Mouse (Mus musculus): Measurements from ENCODE around the gene Reps2. TPM values are rescaled to one million over a fixed set of nuclear protein-coding genes. Genes with fewer than 3 reads are reported as not detected.

Reps2 gene
- polyA plus RNA-seq, 2 experiments, result 2.5 to 3.2 TPM

GRCm38 (mm10) chrX:162666166-162666565 is 22.7 kb upstream of the Reps2 start:
- Histone ChIP-seq H3K4me1 (ENCODE audit: control insufficient read depth, insufficient read depth, low read length) (no peaks in the 10 kb centered on the region), H3K9me3 (ENCODE audit: control insufficient read depth, low read length) (no peaks in the 10 kb centered on the region), H3K27me3 (ENCODE audit: control insufficient read depth, insufficient read depth, low read length) (no peaks in the 10 kb centered on the region), H3K27ac (replicated peaks; ENCODE audit: low read depth, low read length) (no peak overlapping the region), H3K4me2 (replicated peaks; ENCODE audit: low read depth, low read length, severe bottlenecking) (no peak overlapping the region), H3K36me3 (ENCODE audit: control insufficient read depth, insufficient read depth, low read length) (no peaks in the 10 kb centered on the region), H3K4me3 (replicated peaks; ENCODE audit: low read length) (no peak overlapping the region), H3K9ac (ENCODE audit: low read depth, low read length, severe bottlenecking) (no peak overlapping the region)
- WGBS, result 80% methylated on average over 2 of the region's 2 CpGs
- no peak for DNase-seq (ENCODE audit: low spot score)
- no peak for ATAC-seq (ENCODE audit: low FRiP score, low read depth)
- TF ChIP-seq POLR2A (IDR thresholded peaks at IDR 0.05; ENCODE audit: borderline replicate concordance, extremely low read depth, insufficient read depth, insufficient read length), result no peak

GRCm38 (mm10) chrX:162660182-162660581 is 16.7 kb upstream of the Reps2 start:
- Histone ChIP-seq H3K4me2 (replicated peaks; ENCODE audit: low read depth, low read length, severe bottlenecking) (no peak overlapping the region), H3K36me3 (ENCODE audit: control insufficient read depth, insufficient read depth, low read length) (no peaks in the 10 kb centered on the region), H3K9ac (ENCODE audit: low read depth, low read length, severe bottlenecking) (no peak overlapping the region), H3K4me3 (replicated peaks; ENCODE audit: low read length) (no peak overlapping the region), H3K4me1 (ENCODE audit: control insufficient read depth, insufficient read depth, low read length) (no peaks in the 10 kb centered on the region), H3K27ac (replicated peaks; ENCODE audit: low read depth, low read length) (no peak overlapping the region), H3K9me3 (ENCODE audit: control insufficient read depth, low read length) (no peaks in the 10 kb centered on the region), H3K27me3 (ENCODE audit: control insufficient read depth, insufficient read depth, low read length) (no peaks in the 10 kb centered on the region)
- 67% methylated on average over 1 of the region's 1 CpGs for WGBS
- DNase-seq (ENCODE audit: low spot score), result no peak
- ATAC-seq (ENCODE audit: low FRiP score, low read depth), result no peak
- TF ChIP-seq POLR2A (IDR thresholded peaks at IDR 0.05; ENCODE audit: borderline replicate concordance, extremely low read depth, insufficient read depth, insufficient read length), result no peak

DNA sequence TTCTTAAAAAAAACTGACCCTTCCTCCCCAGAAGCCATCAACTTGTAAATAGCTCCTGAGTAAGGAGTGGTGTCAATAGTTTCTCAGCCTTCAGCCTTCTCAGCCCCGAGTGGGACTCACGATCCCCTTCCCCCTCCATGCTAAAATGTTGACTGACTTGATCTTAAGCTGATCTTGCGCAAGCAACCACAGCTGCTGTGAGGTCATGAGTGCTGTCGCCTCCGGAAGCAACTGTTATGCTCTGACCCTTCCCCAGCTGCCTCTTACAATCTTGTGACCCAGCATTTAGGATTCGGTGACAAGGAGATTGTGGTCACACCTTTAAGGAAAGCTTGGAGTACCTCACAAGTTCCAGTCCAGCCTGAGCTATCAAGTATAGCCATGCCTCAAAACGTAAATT is 10.1 kb upstream of the Reps2 start:
- H3K4me3 ChIP-seq (replicated peaks; ENCODE audit: low read length), result no peak overlapping the region
- no peaks in the 10 kb centered on the region for H3K27me3 ChIP-seq (ENCODE audit: control insufficient read depth, insufficient read depth, low read length)
- ATAC-seq (ENCODE audit: low FRiP score, low read depth), result no peak
- H3K27ac ChIP-seq (replicated peaks; ENCODE audit: low read depth, low read length), result no peak overlapping the region
- DNase-seq (ENCODE audit: low spot score), result no peak
- no peaks in the 10 kb centered on the region for H3K9me3 ChIP-seq (ENCODE audit: control insufficient read depth, low read length)
- no peak for TF ChIP-seq POLR2A (IDR thresholded peaks at IDR 0.05; ENCODE audit: borderline replicate concordance, extremely low read depth, insufficient read depth, insufficient read length)
- WGBS, result 87% methylated on average over 7 of the region's 7 CpGs
- no peak overlapping the region for H3K4me2 ChIP-seq (replicated peaks; ENCODE audit: low read depth, low read length, severe bottlenecking)
- no peaks in the 10 kb centered on the region for H3K36me3 ChIP-seq (ENCODE audit: control insufficient read depth, insufficient read depth, low read length)
- H3K9ac ChIP-seq (ENCODE audit: low read depth, low read length, severe bottlenecking), result no peak overlapping the region
- H3K4me1 ChIP-seq (ENCODE audit: control insufficient read depth, insufficient read depth, low read length), result no peaks in the 10 kb centered on the region

DNA sequence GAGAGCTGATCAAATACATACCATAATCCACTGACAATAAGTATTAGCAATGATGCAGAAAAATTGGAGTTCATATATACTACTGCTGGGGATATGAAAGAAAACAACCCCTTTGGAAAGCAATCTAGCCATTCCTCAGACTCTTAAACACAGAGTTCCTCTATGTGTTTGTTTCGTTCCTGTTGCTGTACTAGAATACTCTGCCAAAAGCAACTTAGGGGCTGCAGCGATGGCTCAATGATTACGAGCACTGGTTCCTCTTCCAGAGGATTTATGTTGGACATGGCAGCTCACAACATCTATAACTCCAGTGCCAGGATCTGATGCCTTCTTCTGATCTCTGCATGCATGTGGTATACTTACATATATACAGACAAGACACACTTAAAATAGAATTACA is 9.0 kb upstream of the Reps2 start:
- TF ChIP-seq POLR2A (IDR thresholded peaks at IDR 0.05; ENCODE audit: borderline replicate concordance, extremely low read depth, insufficient read depth, insufficient read length), result no peak
- WGBS, result 82% methylated on average over 3 of the region's 3 CpGs
- DNase-seq (ENCODE audit: low spot score), result no peak
- Histone ChIP-seq H3K4me3 (replicated peaks; ENCODE audit: low read length) (no peak overlapping the region), H3K4me1 (ENCODE audit: control insufficient read depth, insufficient read depth, low read length) (no peaks in the 10 kb centered on the region), H3K27me3 (ENCODE audit: control insufficient read depth, insufficient read depth, low read length) (no peaks in the 10 kb centered on the region), H3K9me3 (ENCODE audit: control insufficient read depth, low read length) (no peaks in the 10 kb centered on the region), H3K36me3 (ENCODE audit: control insufficient read depth, insufficient read depth, low read length) (no peaks in the 10 kb centered on the region), H3K27ac (replicated peaks; ENCODE audit: low read depth, low read length) (no peak overlapping the region), H3K9ac (ENCODE audit: low read depth, low read length, severe bottlenecking) (no peak overlapping the region), H3K4me2 (replicated peaks; ENCODE audit: low read depth, low read length, severe bottlenecking) (no peak overlapping the region)
- ATAC-seq (ENCODE audit: low FRiP score, low read depth), result no peak

DNA sequence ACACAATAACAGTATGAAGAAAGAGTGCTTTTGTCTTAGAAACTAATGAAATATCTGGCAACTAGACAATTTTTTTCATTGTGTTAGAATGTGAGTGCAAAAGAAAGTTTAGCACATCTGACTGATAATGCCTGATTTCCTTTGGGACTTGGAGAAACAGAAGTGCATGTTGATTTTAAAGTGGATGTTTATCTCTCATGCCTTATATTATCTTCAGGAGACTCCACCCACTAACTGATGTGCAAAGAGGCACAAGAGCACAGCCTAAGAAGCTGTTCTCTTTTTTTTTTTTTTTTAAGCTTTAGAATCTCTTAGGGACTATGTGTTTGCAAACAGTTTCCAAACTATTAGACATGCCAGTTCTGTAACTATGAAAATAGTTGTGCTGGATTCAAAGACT is 7.7 kb upstream of the Reps2 start:
- Histone ChIP-seq H3K27me3 (ENCODE audit: control insufficient read depth, insufficient read depth, low read length) (no peaks in the 10 kb centered on the region), H3K4me1 (ENCODE audit: control insufficient read depth, insufficient read depth, low read length) (no peaks in the 10 kb centered on the region), H3K27ac (replicated peaks; ENCODE audit: low read depth, low read length) (no peak overlapping the region), H3K4me3 (replicated peaks; ENCODE audit: low read length) (no peak overlapping the region), H3K36me3 (ENCODE audit: control insufficient read depth, insufficient read depth, low read length) (no peaks in the 10 kb centered on the region), H3K9ac (ENCODE audit: low read depth, low read length, severe bottlenecking) (no peak overlapping the region), H3K9me3 (ENCODE audit: control insufficient read depth, low read length) (no peaks in the 10 kb centered on the region), H3K4me2 (replicated peaks; ENCODE audit: low read depth, low read length, severe bottlenecking) (no peak overlapping the region)
- ATAC-seq (ENCODE audit: low FRiP score, low read depth), result no peak
- TF ChIP-seq POLR2A (IDR thresholded peaks at IDR 0.05; ENCODE audit: borderline replicate concordance, extremely low read depth, insufficient read depth, insufficient read length), result no peak
- no peak for DNase-seq (ENCODE audit: low spot score)

DNA sequence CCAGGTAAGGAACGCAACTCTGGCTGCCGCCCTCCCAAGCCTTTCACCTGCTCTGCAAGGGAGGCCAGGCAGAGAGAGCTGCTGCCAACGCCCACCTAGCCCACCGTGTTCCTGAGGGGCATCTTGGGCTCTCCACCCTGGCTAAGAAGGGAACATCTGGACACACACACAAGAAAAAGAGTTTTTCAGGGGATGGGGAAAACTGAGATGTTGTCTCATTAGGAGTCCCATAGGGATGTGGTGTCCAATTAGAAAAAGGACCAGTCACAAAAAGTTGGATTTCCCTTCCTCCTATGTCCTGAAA is 292 bp upstream of the Reps2 start:
- Histone ChIP-seq H3K9ac (ENCODE audit: low read depth, low read length, severe bottlenecking) (no peak overlapping the region; the same call in 1 of the 2 replicates), H3K27ac (replicated peaks; ENCODE audit: low read depth, low read length) (no peak overlapping the region), H3K4me1 (ENCODE audit: control insufficient read depth, insufficient read depth, low read length) (no peaks in the 10 kb centered on the region), H3K36me3 (ENCODE audit: control insufficient read depth, insufficient read depth, low read length) (no peaks in the 10 kb centered on the region), H3K4me3 (replicated peaks; ENCODE audit: low read length) (peak overlapping the region; percentile 52), H3K27me3 (ENCODE audit: control insufficient read depth, insufficient read depth, low read length) (no peaks in the 10 kb centered on the region; the same call in 1 of the 2 replicates), H3K9me3 (ENCODE audit: control insufficient read depth, low read length) (no peaks in the 10 kb centered on the region), H3K4me2 (replicated peaks; ENCODE audit: low read depth, low read length, severe bottlenecking) (peak overlapping the region; percentile 63)
- ATAC-seq (ENCODE audit: low FRiP score, low read depth), result no peak
- DNase-seq (ENCODE audit: low spot score), result no peak
- TF ChIP-seq POLR2A (IDR thresholded peaks at IDR 0.05; ENCODE audit: borderline replicate concordance, extremely low read depth, insufficient read depth, insufficient read length), result no peak
- 16% methylated on average over 4 of the region's 4 CpGs for WGBS

Data from limb, embryonic 14.5 days (tissue).